Mouse (Mus musculus) kidney, postnatal 36 days (tissue): ENCODE results near the gene Gm20532.

Experiments
- DNase-seq, 2 experiments: peaks; one replicate each; pipeline ENCODE4 v3.0.0; 2021 to 2022; ENCODE audit warnings: mixed read lengths in 2 of 2

Gm20532 gene

DNA sequence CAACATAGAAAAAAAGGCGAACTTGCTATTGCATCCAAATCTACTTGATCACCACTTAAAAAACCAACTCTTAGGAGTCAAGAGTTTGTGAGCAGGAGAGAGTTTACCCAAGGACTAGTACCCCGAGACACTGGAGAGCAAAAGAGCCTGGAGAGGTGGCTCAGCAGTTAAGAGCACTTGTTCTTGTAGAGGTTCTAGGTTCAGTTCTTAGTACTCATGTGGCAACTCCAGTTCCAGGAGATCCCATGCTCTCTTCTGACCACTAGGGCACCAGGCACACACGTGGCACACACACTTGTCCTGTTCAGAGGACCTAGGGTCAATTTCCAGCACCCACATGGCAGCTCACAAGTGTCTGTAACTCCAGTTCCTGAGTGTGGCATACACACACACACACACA, 39.6 kb downstream of the Gm20532 start:
- no peak for DNase-seq

DNA sequence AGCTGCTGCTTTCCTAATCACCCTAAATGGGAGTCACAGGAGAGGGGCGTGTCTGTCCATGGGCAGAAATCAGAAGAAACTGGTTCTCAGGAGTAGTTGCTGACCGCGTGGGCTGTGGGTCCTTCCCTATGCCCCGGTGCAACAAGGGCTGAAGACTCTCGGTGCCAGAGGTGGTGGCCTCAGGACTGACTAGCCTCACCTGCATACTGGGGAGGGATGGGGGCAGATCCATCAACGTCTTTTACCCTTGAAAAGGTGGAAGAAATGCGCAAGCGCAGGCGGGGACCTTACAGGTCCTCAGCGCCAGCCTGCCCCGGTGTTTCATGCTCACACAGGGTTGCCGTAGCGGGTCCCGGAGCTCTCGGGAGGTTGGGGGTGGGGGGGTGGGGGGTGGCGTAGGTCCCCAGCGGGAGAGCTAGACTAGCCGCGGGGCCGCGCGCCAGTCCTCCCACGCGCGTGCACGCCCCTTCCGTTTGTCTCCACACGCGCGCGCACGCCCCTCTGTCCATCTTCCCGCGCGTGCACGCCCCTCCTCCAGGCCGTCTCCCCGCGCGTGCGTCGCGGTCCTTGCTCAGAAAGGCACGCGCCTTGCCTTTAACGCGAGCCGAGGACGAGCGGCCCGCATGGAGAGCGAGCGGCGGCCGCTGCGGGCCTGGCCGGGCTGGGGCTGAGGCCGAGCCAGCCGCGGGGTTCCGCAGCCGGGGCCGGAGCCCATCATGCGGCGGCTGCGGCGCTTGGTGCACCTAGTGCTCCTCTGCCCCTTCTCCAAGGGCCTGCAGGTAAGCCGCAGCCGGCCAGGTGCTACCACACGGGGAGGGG, 41.7 kb downstream of the Gm20532 start, which contains the start of gene Fam69b:
Gene Fam69b, plus strand, starts transcription at position 537 of the 819 bp plus-strand sequence.
- DNase-seq, result peak; percentile 67 to 80

DNA sequence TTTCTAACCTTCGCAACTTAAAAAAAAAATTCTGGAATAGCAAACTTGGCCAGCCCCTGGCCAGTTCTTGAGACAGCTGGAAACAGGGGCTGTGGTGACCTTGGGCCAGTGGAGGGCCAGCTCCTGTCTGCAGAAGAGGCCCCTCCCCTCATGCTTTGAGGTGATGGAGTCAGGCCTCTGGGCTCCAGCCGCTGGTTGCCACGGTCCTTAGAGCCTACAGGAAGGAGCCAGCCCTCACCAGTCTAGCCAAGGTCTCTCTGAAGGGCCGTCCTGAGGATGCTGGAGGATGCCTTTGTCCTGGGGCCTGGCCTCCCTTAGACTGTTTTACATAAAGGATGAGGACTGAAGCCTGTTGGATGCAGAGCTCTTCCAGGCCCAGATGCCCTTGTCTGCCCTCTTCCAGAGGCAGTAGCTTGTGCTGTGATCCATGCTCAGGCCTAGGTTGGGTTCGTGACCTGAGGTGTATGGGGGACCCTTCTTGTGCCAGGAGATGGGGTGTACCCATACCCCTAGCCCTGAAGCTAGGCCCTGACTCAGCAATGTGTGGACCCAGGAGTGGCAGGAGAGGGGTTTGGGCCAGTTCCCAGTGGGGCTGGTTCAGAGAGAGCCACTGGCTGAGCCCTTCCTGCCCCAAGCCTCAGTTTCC, 42.5 kb downstream of the Gm20532 start:
- no peak for DNase-seq

DNA sequence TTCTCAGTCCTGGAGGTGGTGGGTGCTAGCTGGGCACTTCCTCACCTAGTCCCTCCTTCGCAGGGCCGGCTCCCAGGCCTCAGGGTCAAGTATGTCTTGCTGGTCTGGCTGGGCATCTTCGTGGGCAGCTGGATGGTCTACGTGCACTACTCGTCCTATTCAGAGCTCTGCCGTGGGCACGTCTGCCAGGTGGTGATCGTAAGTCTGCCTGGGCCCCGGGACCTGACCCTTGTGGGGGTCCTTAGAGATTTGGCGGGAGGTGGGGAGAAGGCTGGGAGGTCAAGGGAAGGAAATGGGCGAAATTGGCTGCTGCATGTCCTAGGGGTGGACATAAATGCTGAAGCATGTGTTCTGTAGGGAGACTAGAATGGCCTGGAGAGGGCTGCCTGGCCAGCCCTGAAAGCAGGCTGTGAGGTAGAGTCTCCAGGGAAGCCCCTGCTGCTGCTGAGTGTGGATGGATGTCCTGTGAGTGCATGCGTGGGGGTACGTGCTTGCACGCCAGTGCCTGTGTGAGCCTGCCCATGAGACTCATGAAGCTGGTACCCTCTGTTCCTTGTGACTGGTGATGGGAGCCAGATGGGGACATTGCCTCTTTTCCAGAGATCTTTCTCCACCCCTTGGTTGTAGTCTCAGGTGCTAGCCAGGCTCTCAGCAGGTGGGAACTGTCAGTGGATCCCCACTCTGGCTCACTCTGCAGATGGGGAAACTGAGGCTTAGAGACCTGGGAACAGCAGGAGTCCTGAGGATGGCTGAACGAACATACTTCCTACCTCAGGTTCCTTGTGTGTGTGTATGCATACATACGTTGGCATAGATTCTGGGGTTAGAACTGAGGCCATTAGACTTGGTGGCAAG, 46.3 kb downstream of the Gm20532 start:
- DNase-seq, result no peak

DNA sequence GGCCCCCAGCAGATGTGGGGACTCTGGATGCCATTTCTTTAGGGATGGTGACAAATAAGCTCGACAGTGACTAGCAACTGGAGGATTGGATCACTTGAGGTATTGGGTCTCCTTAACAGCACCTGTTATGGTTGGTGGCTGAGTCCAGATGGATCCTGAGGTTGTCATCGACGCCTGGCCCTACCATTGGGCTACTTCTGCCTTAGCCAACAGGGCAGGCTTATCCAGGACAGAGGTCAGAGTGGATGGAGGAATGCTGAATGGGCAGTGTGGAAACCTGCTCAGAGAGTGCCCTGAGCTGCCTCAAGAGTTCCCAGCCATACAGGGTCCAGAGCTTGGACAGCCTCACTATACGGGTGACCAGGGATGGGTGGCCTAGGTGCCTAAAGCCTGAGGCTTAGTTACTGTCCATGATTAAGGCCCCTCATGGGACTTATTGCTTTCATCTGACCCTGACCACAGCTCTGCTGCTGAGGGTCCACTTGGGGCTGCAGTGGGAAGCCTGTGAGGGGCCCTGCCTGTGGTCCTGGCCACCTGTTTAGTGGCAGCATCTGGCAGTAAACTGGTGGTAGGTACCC, 47.6 kb downstream of the Gm20532 start:
- DNase-seq, result no peak

DNA sequence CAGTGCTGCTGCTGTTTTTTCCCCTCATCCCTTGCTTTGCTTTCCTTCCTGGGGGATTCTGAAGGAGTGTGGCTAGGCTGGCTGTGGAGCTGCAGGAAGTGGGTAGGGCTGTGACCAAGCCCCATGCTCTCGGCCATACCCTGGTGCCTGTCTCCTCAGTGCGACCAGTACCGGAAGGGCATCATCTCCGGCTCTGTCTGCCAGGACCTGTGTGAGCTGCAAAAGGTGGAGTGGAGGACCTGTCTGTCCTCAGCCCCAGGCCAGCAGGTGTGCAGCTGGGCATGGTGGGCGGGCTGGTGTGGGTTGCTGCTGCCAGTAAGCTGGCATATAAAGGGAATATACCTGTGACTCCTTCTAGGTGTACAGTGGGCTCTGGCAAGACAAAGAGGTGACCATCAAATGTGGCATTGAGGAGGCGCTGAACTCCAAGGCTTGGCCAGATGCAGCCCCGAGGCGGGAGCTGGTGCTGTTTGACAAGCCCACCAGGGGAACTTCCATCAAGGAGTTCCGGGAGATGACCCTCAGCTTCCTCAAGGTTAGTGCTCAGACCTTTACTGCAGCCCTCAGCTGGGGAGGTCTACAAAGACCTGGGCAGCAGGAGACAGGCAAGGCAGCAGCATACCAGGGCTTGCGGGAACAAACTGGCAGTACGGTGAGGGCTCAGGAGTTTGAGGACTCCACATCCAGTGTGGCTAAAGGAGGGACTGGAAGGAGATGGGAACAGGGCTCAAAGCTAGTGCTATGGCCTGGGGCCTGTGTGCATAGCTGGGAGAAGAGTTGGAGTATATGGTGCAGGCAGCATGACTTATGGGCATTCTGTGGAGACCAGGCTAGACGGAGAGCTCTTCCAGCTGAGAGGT, 48.4 kb downstream of the Gm20532 start:
- peak; percentile 29 to 55 for DNase-seq

DNA sequence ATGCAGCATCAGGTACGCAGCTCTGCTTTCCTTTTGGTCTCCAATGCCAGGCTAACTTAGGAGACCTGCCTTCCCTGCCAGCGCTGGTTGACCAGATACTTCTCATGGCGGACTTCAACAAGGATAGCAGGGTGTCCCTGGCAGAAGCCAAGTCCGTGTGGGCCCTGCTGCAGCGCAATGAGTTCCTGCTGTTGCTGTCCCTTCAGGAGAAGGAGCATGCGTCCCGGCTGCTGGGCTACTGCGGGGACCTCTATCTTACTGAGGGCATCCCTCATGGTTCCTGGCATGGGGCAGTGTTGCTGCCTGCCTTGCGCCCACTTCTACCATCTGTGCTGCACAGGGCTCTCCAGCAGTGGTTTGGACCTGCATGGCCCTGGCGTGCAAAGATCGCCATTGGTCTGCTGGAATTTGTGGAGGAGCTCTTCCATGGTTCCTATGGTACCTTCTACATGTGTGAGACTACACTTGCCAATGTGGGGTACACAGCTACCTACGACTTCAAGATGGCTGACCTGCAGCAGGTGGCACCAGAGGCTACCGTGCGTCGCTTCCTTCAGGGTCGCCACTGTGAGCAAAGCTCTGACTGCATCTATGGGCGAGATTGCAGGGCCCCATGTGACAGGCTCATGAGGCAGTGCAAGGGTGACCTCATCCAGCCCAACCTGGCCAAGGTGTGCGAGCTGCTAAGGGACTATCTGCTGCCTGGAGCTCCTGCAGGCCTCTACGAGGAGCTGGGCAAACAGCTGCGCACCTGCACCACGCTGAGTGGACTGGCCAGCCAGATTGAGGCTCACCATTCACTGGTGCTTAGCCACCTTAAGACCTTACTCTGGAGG, 49.3 kb downstream of the Gm20532 start:
- no peak for DNase-seq

DNA sequence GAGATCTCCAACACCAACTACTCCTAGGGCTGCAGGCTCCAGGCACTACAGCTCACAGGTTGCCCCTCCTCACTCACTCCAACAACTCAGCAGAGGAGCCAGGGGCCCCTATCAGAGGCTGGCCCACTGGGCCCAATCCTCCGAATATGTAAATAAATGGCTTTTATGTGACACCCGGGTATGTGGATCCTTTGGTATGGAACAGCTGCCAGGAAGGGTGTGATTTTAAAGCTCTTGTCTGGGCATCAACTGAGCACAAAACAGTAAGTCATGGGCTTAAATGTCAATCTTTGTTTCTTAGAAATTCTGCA, 49.8 kb downstream of the Gm20532 start:
- no peak for DNase-seq

DNA sequence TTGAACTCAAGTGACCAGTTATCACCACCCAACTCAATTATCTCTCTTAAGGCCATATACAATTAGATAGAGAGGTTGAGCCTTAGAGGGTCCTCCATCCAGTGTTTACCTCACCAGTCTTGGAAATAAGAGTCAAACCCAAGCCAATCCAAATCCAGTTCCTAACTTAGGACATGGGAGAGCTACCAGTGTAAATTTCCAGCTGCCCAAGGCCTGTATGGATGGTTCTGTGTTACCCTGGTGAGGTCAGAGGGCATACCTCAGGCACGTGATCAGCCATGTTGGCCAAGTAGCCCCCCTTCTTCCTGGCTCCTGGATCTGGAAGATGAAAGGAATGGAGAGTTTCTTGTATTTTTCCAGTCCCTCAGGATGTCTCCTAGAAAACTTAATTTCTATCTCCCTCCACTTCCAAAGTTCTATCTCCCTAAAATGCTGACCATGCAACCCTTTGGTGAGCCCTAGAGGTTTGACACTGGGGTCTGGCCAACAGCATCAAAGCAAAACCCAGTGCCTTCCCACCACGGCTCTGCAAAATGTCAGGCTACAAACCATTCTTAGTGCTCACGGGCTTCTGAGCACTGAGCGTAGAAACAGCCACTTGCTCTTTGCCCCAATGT, 51.0 kb downstream of the Gm20532 start:
- DNase-seq, result no peak

DNA sequence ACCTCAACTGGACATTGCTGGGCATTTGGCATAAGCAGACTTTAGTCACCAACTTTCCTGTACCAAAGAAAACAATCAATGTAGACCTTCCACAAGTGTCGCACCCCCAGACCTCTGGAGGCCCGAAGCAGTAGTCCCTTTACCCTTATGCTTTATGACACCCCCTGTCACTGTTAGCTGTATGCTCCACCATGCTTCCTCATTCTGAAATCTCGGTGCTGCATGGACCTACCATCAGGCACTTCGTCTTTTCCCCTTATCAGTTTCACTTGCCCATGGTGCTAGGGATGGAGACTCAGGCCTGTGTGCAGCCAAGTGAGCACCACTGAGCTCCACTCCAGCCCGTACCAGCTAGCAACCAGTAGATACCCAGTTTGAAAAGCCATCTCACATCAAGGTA, 51.6 kb downstream of the Gm20532 start:
- no peak for DNase-seq

DNA sequence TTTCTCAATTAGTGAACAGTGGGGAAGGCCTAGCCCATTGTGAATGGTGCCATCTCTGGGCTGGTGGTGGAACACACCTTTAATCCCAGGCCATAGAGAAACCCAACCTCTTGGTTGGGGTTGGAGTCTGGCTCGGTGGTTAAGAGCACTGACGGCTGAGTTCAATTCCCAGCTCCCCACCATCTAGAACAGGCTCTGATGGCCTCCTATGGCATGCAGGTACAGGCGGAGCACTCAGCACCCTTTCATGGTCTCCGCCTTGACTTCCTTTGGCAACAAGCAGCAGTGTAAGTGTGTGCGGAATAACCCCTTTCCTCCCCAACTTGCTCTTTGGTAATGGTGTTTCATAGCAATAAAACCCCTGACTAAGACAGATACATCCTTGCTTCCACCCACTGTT, 52.1 kb downstream of the Gm20532 start:
- DNase-seq, result no peak

DNA sequence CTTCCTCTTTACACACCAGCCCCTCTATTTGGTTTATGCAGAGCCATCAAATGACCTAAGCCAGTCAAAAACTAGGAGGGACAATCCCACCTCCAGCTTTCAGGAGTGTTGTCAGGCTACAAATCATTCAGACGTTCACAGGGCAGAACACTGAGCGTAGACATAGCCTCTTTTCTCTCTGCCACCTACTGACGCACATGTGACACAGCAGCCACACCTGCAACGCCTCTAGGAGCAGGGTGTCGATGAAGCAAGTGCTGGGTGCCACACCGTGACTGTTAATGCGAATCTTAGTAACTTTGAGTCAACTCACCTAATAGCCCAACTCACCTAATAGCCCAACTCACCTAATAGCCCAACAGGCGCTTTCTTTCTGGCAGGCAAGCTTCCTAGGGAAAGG, 52.6 kb downstream of the Gm20532 start:
- peak; percentile 61 to 63 for DNase-seq

DNA sequence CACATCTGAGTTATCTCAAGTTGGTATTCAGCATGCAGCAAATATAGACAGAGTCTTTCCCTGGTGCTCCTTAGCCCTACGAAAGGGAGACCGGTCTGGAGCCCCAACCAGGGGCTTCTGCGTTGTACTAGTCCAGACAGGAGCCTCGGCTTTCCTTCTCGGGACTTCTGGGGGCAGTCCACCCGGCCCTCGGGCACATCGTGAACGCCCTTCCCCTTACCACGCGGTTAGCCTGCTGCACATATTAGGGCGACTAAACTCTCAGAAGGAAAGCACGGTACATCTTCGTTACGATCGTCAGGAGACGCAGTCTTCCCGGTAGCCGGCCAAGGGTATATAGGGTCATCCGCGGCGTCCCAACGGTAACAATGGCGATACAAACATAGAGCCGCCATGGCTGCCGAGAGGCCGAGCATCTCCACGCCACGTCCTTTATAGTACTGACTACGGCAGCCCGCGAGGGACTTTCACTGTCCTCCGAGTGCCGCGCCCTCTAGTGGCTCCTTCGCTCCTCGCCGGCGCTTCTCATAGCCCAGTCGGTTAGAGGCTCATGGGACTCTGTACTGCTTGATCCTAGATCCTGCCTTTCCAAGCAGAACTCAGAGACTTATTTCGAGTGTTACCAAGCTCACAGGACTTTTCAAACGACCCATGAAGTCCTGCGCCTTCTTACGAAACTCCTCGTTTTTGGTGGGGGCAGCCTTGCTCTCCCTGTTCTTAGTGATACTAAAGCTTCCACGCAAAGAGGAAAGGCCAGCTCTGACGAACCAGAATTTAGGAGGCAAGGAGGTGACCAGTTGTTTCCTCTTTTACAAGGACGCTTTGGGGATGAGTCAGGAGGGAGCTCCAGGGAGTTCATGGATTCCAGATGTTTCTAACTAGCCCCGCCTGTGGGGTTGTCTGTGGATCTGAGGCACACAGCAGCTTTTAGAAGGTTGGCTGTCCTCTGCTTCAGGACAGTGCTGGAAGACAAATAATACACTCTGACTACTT, 53.7 kb downstream of the Gm20532 start:
- DNase-seq, result peak; percentile 97 to 99

DNA sequence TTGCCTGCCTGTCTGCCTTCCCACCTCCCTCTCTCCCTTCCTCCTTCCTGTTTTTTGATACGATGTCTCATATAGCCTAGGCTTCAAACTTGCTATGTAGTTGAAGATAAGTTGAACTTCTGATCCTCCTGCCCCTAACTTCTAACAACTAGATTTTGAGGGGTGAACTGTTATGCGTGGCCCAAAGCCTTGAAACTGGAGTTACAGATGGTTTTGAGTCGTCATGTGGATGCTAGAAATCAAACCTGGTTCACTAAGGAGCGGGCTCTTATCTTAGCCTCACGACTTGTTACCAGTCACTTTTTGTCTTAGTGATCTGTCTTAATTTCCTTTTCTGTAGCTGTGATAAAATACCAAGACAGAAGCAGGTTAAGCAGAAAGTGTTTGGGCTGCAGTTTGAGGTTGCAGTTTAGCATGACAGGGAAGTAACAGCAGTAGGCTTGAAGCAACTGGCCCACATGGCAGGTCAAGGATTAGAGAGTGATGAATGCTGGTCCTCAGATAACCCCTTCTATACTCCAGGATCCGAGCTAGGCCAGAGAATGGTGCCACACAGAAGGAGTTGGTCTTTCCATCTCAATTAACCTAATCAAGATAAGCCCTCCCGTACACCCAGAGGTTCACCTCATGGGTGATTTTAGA, 54.7 kb downstream of the Gm20532 start:
- no peak for DNase-seq

DNA sequence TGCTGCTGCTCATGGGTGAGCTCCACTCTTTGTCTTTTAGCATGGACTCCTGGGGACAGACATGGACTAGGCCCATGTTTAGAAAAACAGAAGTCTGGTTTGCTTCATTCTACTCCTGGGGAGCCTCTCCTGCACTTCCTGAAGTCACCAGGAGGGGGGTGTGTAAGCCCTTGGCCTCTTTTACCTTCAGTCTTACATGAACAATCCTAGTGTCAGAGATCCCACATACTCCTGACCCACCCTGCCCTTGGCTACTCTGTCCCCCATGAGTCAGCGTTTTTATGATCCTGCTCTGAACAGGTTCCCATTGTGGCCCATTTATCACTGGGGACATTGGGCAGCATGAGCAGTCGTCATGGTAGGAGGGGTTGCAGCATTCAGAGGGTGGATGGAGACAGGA, 57.5 kb downstream of the Gm20532 start:
- DNase-seq, result peak; percentile 28 to 71

DNA sequence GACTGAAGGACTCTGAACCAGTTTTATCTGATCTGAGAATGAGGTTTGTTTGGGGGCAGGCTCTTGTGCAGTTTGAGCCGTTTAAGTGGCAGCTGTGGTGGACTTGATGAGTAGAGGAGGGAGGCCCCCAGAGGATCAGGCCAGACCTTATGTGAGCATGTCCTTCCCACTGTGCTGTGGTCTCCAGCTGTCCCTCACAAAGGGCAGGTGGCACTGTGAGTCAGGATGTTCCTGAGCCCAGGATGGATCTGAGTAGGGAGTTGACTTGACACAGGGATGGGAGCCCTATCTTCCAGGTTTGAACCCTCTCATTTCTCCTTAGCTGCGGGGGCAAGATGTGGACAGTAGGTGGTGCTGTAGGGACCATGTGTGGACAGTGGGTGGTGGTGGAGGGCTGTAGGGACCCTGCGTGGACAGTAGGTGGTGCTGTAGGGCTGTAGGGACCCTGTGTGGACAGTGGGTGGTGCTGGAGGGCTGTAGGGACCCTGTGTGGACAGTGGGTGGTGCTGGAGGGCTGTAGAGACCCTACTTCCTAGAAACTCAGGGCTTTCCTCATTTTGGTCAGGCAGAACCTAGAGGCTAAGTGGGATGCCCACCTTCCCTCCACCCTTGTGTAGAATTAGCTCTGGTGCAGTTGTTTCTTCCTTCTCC, 60.3 kb downstream of the Gm20532 start:
- peak; percentile 80 to 81 for DNase-seq

DNA sequence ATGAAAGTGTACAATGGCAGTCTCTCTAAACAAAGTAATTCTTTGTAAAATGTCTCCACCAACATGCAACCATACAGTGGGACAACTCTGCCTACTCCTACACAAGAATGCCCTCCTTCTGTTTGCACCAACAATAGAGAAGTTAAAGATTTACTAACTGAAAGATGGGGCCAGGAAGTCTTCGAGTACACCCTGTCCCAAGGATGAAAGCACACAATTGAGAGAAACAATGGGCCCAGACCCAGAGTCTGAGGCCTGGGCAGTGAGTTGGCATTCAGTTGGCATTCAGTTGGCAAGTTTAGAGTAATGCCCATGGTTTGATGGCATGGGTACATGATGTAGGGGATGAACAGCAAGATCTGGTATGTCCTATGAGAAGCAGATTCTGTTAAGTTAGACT, 68.2 kb downstream of the Gm20532 start:
- DNase-seq, result no peak

DNA sequence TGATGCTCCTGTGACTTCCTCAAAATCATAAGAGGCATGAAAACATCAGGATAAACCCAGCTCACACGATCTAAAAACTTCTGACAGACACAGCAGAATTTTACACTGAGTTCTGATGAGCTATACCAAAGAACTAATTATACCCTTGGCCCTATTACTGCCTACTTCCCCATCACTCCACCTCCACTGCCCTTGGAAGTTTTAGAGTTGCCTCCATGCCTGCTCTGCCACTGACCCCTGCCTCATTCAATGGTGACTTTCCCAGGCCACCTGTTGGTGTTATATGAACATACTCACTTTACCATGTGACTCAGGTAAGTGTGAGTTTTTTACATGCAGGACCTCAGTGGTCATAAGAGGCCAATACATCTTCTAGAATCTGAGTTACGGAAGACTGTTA, 71.0 kb downstream of the Gm20532 start:
- no peak for DNase-seq
